Mouse (Mus musculus) megakaryocyte, embryonic 14.5 days (primary cell): ENCODE measurements around the gene Ptbp1.

Experiments used
- FLI1 ChIP-seq: IDR thresholded peaks from 2 replicates; pipeline ENCODE4 v1.6.1; 2012; ENCODE audit warnings: low read length, inconsistent platforms, mixed read lengths
- GATA1 ChIP-seq: IDR thresholded peaks from 3 replicates; pipeline ENCODE4 v1.6.1; 2012; ENCODE audit warnings: mixed read lengths, low read length, inconsistent platforms, borderline replicate concordance

- no peak for TF ChIP-seq GATA1
- no peak for TF ChIP-seq FLI1
Observed at GRCm38 (mm10) chr10:79821731-79822130, 32.5 kb upstream of the Ptbp1 start.
